Mouse (Mus musculus): ENCODE data around the gene Ranbp3l. TPM values are rescaled to one million over a fixed set of nuclear protein-coding genes. Genes with fewer than 3 reads are reported as not detected.

Ranbp3l gene
- total RNA-seq, 2 experiments from 2014 or later, result 5.5 to 7.4 TPM

DNA sequence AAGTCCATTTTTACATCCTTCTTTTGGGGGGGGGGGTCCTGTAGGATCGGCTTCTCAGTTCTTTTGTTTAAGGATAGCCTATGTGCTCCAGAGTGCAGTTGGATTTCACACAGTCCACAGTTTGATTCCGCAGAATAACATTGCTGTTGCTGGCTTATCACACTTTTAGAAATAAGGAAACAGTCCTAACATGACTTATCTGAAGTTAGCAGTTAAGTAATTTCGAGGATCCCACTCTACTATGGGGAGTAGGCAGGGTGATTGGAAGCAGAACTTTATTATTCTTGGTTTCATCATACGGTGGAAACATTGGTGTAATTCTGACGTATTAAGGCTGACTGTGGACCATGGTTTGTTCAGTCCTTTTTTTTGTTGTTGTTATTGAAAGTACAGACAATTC is 122.9 kb downstream of the Ranbp3l start:
- DNase-seq (ENCODE audit: low spot score in 2 of 2), result no peak

DNA sequence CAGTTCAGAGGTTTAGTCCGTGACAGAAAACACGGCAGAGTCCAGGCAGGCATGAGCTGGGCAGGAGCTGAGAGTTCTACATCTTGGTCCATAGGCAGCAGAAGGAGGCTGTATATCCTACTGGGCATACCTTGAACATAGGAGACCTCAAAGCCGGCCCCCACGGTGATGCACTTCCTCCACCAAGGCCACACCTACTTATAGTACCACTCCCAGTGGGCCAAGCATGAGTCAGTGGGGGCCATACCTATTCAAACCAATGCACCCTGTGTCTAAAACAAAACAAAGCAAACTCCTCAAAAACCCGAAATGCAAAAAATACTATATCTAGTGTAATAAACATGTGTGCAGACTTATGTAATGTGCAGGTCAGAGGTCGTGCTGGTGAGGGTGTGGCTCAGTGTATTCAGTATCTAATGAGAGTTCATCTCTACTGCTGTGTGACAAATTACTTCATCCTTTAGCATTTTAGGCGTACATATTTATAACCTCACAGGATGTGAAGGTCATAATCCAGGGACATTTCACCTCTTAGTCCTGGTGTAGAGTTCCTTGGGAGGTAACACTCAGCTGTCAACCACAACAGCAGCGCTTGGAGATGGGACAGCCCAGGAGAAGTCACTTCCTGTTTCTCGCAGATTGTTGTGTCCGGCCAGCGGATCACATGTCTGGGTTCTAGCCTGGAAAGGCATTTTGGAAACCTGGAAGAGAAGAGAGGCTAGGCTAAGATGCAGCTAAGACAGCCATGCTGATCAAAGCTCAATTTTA is 126.0 kb downstream of the Ranbp3l start:
- no peak for DNase-seq (ENCODE audit: low spot score in 2 of 2)

DNA sequence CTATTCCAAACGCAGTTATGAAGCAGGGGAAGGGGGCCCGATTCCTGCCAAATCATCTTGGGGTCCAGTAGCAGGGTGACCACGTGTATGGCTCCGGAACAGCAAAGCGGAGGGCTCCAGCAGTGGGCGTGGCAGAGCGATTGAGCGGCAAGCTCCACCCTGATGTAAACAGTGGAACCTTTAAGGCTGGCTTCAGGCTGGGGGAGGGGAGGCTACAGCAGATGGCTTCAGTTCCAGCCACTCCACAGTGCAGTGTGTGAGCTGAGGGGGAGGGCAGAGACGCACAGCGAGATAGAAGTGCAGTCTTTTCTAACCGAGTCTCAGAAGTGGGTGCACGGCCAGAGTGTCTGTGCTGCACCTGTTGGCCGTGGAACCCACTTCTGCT is 126.6 kb downstream of the Ranbp3l start:
- DNase-seq (ENCODE audit: low spot score in 2 of 2), result peak; percentile 26 to 49

GRCm38 (mm10) chr15:9096865-9097264 is 129.1 kb downstream of the Ranbp3l start:
- no peak for DNase-seq (ENCODE audit: low spot score in 2 of 2)

DNA sequence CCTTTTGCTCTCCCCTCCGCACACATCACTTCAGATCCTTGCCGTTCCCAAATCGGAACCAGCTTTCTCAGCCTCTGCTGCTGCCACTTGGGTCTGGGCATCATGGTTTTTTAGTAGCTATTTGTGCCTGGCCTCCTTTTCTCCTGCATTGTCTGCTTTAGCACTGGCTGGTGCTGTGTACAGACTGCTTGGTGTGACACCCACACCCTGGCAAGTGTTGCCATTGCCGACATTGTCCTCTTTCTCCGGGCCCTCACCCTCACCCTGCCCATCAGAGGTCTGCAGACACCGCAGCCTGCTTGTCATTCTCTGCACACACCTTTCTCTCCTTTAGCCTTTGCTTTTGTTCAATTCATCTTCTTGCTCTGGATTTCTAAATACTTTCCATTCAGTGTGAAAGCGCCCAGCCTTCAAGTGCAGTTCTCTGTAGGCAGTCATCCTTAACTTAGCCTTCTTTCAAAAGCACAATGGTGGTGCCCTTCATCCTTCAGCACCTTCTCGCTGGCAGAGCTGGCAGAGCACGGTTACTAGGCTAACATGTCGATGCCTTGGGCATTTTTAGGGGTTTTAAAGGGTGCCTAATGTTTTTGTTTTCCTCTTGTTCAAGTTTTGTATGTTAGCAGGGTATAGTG is 132.8 kb downstream of the Ranbp3l start:
- peak in 1 of 2 experiments; percentile 21 for DNase-seq (ENCODE audit: low spot score in 2 of 2)

GRCm38 (mm10) chr15:9106303-9107074 is 138.7 kb downstream of the Ranbp3l start:
- DNase-seq (ENCODE audit: low spot score in 2 of 2), result no peak

GRCm38 (mm10) chr15:9110526-9111347 is 143.0 kb downstream of the Ranbp3l start:
- no peak for DNase-seq (ENCODE audit: low spot score in 2 of 2)

- DNase-seq (ENCODE audit: low spot score in 2 of 2), result no peak
These were observed 143.9 kb downstream of the Ranbp3l start for GRCm38 (mm10) chr15:9111648-9112047.

GRCm38 (mm10) chr15:9113556-9113955 is 145.8 kb downstream of the Ranbp3l start:
- DNase-seq (ENCODE audit: low spot score in 2 of 2), result no peak

DNA sequence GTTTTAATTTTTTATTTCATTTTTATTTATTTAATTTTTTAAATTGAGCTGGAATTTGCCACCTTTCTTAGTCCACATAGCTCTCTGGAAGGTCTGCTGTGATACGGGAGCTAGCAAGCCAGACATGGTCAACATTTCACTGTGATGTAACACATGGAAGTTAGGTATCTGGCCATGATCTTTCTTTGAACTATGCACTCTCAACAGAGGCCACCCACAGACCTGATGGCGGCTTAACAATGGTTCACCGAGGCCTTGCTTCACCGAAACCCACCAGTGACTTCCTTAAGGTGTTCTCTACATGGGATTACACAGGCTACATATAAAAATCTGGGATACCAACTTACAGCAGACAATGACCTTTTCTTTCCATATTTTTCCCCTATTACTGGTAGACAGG is 146.4 kb downstream of the Ranbp3l start:
- DNase-seq (ENCODE audit: low spot score in 2 of 2), result no peak

- no peak for DNase-seq (ENCODE audit: low spot score in 2 of 2)
These were observed 146.8 kb downstream of the Ranbp3l start for GRCm38 (mm10) chr15:9114599-9114998.

Other genes with a start within 250 kb of the Ranbp3l start
- 10 to 100 TPM; 51.6 to 51.7 TPM for gene Nadk2, start 103.3 kb downstream of the Ranbp3l start, total RNA-seq (2021)
- gene Lmbrd2, start 172.6 kb downstream of the Ranbp3l start, total RNA-seq (2021), result 10 to 100 TPM; 56.1 to 57.0 TPM
- gene Skp2, start 187.5 kb downstream of the Ranbp3l start, total RNA-seq (2021), result 1 to 10 TPM; 4.9 to 5.7 TPM

Measured in layer of hippocampus, postnatal 14 days (tissue).